Mouse (Mus musculus) lung, postnatal 10 days (tissue): Measurements from ENCODE around the gene Pik3r4.
A peak's percentile ranks its signal among the peaks of the same experiment; 100 is the strongest.

Experiments
- DNase-seq: peaks from one replicate; pipeline ENCODE4 v3.0.0; 2021

Gene Pik3r4

DNA sequence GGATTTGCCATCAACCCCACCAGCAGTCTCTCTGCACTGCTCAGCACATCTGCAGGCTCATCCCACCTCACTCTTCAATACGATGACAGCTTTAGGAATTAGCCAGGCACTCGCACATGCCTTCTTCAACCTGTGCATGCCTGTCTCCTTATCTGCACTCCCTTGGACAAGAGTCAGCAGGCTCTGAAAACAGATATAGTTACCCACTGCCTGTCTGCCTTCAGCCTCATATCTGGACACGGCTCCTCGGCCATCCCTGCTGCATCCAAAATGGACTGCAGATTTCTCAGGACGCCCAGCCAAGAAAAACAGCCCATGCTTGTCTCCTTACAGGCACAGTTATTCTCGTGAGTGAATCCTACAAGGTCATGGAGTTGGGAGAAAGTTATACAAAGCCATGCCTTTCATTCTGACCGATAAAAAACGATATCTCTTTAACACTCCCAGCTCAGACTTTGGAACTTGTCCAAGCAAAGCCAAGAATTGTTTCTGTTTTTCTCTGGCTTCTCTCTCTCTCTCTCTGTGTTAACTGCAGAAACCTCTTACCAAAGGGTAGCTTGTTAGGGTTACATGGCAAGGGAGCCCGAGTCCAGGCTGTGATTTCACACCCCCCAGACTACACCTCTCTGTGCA, 55.1 kb downstream of the Pik3r4 start:
- peak; percentile 63 for DNase-seq

DNA sequence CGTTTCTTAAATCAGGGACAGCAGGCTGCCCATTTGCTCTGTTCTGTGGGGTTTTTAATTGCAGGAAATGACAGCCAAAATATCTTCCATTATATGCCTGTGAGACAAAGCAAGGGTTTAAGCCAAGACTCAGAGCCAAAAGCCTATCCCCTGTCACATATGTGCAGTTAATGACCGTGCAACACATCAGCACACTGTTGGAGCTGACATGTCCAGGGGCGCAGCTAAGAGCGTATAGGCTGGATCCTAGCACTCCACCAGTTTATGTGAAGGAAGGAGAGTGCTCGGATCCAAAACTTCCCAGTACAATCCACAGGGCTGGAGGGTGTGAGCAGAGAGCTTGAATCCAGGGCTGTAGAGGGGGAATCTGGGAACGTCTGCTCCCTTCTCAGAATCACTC, 57.9 kb downstream of the Pik3r4 start:
- no peak for DNase-seq

DNA sequence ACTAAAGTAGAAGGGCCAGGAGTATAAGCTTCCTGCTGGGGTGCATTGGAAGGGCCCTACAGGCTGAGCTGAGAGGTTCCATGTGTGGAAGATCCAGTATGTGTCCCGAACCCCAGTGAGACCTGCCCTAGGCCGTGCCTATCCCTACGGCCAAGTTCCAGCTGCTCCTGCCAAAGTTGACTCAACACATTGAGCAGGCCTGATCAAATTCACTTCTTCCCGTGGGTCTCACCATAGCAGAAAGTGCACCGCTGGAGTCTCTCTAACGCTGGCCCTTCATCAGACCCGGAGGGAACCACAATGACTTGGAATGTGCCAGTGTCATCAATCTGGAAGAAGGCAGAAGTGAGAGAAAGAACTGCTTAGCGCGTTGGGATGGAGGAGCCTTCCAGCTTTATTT, 59.2 kb downstream of the Pik3r4 start:
- DNase-seq: no peak

DNA sequence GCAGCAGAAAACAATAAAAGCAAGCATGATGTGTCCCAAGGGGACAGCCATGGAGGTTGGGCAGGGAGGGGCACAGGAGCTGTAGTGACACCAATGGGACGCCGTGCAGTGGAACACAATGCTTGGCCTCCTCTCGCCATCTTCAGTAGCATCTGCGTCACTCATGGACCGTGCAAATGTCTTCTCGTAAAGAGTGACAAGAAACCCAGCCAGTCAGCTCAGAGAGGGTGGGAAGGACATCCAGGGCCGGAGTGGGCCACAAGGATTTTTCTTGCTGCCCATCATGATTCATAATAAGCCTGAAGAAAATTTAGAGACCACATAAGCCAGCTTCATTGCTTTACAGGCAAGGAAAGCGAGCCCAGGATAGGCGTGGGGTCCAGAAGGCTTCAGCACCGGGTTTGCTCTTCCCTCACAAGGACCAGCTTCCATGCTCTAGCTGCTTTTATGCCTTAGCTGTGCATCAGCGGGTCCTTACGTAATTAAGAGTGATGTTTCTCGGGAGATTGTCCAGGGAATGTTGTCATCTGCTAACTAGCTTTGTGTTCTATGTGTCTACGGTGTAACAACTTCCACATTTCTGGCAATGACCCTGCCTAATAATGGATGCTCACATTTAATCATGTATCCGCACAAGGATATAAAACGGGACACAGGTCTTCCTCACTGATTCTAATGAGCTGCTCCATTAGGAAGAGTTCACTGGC, 61.6 kb downstream of the Pik3r4 start:
- DNase-seq: no peak

DNA sequence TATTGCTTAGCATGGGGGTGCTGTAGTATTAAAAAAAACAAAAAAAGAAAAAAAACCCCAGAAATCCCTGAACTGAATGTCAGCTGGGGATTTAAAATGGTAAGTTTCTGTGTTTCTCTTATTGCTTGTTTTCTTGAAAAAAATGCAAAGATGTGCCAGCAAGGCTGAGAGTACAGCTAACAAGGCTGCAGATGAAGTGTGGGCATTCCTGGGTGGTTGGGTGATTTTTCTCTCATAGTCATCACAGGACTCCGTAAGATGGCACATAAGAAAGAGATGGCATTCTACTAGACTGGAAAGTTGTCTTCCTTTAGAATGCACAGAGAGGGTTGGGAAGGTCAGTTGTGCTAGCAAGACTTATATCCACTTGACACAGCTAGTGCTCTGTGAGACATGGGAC, 62.2 kb downstream of the Pik3r4 start:
- no peak for DNase-seq

DNA sequence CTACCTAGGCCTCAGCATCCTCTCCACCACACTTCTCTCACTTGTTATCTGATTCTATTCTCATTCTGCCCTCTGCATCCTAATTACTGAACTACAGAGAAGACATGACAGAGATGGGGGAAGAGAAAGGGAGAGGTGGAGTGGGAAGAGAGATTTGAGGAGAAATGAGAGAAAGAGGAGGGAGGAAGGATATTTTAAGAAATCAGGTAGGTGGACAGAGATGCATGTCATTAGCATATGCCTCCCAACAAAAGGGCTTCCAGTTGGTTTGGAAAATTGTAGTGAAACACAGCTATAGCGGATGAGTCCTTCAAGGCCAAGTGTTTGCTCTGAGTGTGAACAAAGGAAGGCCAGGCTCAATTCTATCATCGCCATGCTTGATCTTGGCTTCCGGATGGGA, 69.3 kb downstream of the Pik3r4 start:
- DNase-seq: no peak

DNA sequence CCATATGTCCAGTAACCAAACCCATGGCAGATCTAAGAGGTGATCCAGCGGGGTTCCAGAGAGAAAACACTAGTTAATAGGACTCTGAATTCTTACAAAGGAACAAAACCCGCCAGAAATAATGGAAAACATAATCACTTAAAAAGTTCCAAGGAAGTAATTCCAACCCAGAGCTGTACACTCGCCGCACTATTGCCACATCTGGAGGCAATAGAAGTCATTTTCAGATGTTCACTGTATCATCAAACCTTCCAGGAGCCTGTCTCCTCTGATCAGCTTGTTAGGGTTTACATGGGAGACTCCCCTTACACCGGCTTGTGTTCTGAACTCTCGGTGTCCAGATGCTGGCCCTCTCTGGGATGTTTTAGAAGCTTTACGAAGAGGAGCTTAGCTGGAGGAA, 76.6 kb downstream of the Pik3r4 start:
- DNase-seq: no peak

DNA sequence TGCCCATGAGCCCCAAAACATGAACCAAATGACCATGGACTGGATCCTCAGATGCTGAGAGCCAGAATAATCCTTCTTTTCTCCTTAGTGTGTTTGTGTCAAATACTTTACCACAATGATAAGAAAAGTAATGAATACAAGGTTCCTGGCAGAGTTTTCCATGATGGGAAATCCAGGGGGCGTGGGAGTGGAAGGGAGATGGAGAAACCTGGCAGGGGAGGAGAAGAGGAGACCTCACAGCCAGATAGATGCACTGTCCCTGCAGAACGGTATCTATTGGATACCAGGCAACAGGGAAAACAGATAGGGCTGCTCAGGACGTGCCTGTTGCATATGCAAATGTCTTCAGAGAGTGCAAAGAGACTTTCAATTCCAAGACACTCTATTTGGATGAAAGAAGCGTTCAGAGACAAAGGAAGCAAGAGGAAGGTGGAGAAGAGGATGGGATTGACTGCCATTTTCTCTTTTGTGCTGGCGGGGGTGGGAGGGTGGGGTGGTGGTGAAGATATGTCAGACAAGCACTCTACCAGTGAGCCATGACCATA, 77.1 kb downstream of the Pik3r4 start:
- no peak for DNase-seq

DNA sequence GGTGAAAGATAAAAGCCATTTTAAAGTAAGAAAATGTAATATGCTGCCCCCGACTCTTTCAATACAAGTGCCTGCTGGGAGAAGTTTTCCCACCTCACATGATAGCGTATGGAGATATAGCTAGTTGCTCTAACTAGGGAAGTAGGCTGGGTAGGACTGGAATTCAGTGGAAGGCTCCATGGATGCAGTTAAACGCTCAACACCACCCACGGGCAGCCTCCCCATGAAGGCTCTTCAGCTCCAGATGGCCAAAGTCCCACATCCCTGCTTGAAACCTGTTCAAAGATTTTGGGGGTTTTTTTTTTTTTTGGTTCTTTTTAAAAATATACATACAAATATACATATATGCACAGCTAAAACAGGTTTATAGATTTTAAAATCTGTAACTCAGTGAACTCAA, 77.7 kb downstream of the Pik3r4 start:
- DNase-seq: no peak

DNA sequence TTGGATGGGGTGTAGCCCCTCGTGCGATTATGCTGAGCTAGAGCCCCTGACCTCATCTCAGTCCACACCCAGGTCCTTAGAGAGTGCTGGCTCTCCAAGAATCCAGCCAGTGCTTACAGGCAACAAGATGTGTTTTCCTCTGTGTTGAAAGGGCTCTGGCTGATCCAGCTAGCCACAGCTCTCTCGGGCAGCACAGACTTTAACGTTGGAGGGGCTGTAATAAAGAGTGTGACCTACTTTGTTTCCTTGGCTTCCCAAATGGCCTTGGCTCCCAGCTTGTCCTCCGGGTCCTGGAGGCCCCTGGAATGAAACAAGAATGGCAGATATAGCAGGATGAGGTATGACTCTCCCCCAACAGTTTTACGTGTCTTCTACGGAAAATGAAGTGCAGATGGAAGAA, 89.2 kb downstream of the Pik3r4 start:
- DNase-seq: no peak

DNA sequence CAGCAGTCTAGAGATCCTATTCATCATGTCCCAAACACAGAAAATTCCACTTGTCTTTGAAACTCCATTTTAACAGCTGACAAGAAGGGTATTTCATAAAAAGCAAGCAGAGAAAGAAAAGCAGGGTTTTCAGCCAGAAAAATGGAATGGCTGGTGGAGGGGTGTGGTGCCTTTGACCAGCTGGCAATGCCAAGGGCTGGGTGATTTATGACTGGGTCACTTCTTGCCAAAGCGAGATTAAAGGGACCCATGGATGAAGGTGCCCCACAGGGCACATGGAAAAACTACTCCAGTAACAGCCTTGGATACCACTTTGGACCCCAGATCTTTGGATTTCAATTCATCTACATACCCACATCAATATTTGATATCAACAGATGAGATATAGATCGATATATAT, 91.9 kb downstream of the Pik3r4 start:
- no peak for DNase-seq

DNA sequence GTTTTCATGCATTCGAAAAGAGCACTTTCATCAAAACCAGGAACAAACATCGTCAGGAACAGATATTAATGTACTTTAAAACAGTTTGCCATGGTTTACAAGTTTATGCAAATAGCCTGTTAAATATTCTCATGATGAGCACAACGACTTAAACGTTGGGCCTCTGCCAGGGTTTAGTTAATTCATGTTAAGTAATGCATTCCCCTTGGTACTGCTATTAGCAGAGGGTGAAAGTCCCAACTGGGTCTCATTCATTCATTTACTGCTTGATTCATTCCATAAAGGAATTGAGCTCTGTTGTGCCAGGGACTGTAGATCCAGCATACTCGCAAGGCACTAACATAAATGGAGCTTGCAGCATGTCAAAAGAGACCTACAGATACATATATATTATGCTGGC, 92.4 kb downstream of the Pik3r4 start:
- DNase-seq: no peak
